Mouse (Mus musculus): ENCODE measurements at regions not wholly inside any gene's neighbourhood (a gene's known extent, or its start where the extent isn't known, plus 50 kb on each side); places are given as distances from the start of the nearest gene placed in this dataset.

GRCm38 (mm10) chr11:20442476-20442875 is 100.6 kb upstream of the Sertad2 start:
- WGBS, result 16% methylated on average over 4 of the region's 4 CpGs
- peaks cover under 1% of the 10 kb centered on the region; the same call in 1 of the 2 replicates for H3K9me3 ChIP-seq
- no peaks in the 10 kb centered on the region for H3K36me3 ChIP-seq
- no peak overlapping the region for H3K4me3 ChIP-seq
- H3K27ac ChIP-seq, result no peak overlapping the region
- H3K9ac ChIP-seq, result no peak overlapping the region
- H3K4me1 ChIP-seq, result peaks cover 13% of the 10 kb centered on the region; the same call in 1 of the 2 replicates
- no peak for ATAC-seq (ENCODE audit: low FRiP score, low read depth)
- no peak overlapping the region for H3K4me2 ChIP-seq (replicated peaks)
- H3K27me3 ChIP-seq (replicated peaks), result no peaks in the 10 kb centered on the region

DNA sequence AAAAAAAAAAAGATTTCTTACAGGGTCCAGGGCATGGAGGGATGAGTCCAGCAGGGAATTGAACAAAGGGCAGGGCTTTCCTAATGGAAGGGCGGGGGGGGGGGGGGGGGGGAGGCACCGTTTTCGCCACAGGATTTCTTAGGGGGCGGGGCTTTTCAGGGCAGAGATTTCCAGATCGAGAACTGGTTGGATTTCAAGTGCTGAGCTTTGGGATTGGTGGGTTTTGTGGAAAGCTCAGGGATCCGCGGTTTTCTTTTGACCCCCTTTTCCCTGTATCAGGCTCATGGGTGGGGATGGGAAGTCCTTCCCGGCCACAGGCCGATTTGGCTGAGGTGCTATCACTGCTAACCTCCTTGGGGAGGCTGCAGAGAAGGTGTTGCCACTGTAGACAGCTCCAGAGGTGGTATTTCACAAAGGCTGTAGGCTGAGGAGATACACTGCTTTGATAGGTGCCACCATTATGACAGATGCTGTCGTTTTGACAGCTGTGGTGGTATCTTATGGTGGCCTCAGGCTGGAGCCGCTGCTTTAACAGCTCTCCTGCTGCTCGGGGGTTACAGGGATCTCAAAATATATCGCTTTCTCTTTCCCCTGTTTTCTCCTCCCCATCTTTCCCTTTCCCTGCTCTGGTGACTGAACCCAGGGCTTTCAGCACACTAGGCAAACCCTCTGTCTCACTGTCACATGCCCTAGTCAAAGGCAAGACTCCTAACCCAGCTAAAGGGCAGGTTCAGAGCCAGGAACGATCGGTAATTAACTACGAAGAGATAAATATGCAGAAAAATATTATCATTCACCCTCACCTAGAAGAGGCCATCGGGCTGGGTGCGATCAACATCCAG is 97.8 kb upstream of the Sertad2 start:
- peaks cover 5% of the 10 kb centered on the region; the same call in 1 of the 2 replicates for H3K9me3 ChIP-seq
- H3K4me1 ChIP-seq, result peaks cover 13% of the 10 kb centered on the region; the same call in 1 of the 2 replicates
- H3K9ac ChIP-seq, result peak overlapping the region; percentile 30
- H3K4me3 ChIP-seq, result peak overlapping the region; percentile 4; the same call in 1 of the 2 replicates
- H3K36me3 ChIP-seq, result no peaks in the 10 kb centered on the region
- no peaks in the 10 kb centered on the region for H3K27me3 ChIP-seq (replicated peaks)
- no peak overlapping the region for H3K27ac ChIP-seq
- WGBS, result 12% methylated on average over 18 of the region's 18 CpGs
- ATAC-seq (ENCODE audit: low FRiP score, low read depth), result peak; percentile 45
- H3K4me2 ChIP-seq (replicated peaks), result peak overlapping the region; percentile 58

DNA sequence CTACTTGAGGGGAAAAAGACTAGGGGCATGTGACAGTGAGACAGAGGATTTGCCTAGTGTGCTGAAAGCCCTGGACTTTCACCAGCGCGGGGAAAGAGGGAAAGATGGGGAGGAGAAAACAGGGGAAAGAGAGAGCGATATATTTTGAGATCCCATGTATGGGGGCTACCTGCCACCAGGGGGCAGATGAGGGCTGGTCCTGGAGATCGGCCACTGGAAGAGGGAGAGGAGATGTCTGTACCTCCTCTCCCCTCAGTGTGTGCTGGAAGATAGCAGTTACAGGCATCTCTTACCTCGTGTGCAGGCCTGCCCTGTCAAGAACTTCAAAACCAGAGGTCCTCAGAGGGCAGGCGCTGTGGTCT is 97.2 kb upstream of the Sertad2 start:
- WGBS, result 2% methylated on average over 6 of the region's 6 CpGs
- Histone ChIP-seq H3K27ac (no peak overlapping the region), H3K9ac (no peak overlapping the region; the same call in 1 of the 2 replicates)

GRCm38 (mm10) chr11:20452901-20453300 is 90.2 kb upstream of the Sertad2 start:
- H3K9me3 ChIP-seq, result no peaks in the 10 kb centered on the region
- H3K4me3 ChIP-seq, result no peak overlapping the region
- ATAC-seq (ENCODE audit: low FRiP score, low read depth), result no peak
- WGBS, result 86% methylated on average over 4 of the region's 4 CpGs
- H3K27me3 ChIP-seq (replicated peaks), result no peaks in the 10 kb centered on the region
- no peak overlapping the region for H3K4me2 ChIP-seq (replicated peaks)
- no peaks in the 10 kb centered on the region for H3K4me1 ChIP-seq
- no peaks in the 10 kb centered on the region for H3K36me3 ChIP-seq
- H3K9ac ChIP-seq, result no peak overlapping the region
- H3K27ac ChIP-seq, result no peak overlapping the region

More for the DNA sequence above, 97.2 kb upstream of the Sertad2 start:
- Histone ChIP-seq H3K36me3 (no peaks in the 10 kb centered on the region), H3K27me3 (replicated peaks) (no peaks in the 10 kb centered on the region), H3K4me1 (peaks cover 13% of the 10 kb centered on the region; the same call in 1 of the 2 replicates), H3K9me3 (peaks cover 5% of the 10 kb centered on the region; the same call in 1 of the 2 replicates), H3K4me3 (0 out of 2 replicates have a peak overlapping the region, but pooled peaks have one; percentile 4), H3K4me2 (replicated peaks) (peak overlapping the region; percentile 58)
- peak; percentile 83 for ATAC-seq (ENCODE audit: low FRiP score, low read depth)

DNA sequence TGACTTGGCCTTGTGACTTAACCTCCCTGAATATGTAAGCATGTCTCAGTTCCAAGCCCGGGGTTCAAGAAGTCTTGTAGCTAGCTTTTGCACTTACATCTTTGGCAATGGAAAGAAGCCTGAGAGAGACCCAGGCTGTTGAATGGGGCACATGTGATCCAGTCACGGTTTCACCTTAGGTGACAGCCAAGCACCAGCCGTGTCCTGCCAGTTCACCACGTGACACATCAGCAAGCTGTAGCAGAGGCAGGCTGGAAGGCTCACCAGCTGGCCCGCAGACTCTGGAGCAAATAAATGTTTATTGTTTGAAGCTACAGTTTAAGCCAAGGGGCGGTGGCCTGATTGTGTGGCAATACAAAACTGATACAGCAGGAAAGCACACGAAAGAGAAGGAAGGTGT is 89.3 kb upstream of the Sertad2 start:
- H3K4me2 ChIP-seq (replicated peaks), result no peak overlapping the region
- no peaks in the 10 kb centered on the region for H3K9me3 ChIP-seq
- no peak for ATAC-seq (ENCODE audit: low FRiP score, low read depth)
- no peaks in the 10 kb centered on the region for H3K4me1 ChIP-seq
- no peak overlapping the region for H3K9ac ChIP-seq
- 80% methylated on average over 7 of the region's 7 CpGs for WGBS
- H3K36me3 ChIP-seq, result no peaks in the 10 kb centered on the region
- no peak overlapping the region for H3K4me3 ChIP-seq
- H3K27me3 ChIP-seq (replicated peaks), result no peaks in the 10 kb centered on the region
- no peak overlapping the region for H3K27ac ChIP-seq

- WGBS, result under 1% methylated on average over 35 of the region's 35 CpGs
- Histone ChIP-seq H3K4me3 (peak overlapping the region; percentile 45), H3K4me2 (replicated peaks) (peak overlapping the region; percentile 76), H3K4me1 (no peaks in the 10 kb centered on the region), H3K27me3 (replicated peaks) (no peaks in the 10 kb centered on the region), H3K27ac (no peak overlapping the region), H3K36me3 (no peaks in the 10 kb centered on the region), H3K9me3 (no peaks in the 10 kb centered on the region), H3K9ac (peak overlapping the region; percentile 50)
- peak; percentile 85 for ATAC-seq (ENCODE audit: low FRiP score, low read depth)
Observed at GRCm38 (mm10) chr11:20455085-20455864, 87.8 kb upstream of the Sertad2 start.

DNA sequence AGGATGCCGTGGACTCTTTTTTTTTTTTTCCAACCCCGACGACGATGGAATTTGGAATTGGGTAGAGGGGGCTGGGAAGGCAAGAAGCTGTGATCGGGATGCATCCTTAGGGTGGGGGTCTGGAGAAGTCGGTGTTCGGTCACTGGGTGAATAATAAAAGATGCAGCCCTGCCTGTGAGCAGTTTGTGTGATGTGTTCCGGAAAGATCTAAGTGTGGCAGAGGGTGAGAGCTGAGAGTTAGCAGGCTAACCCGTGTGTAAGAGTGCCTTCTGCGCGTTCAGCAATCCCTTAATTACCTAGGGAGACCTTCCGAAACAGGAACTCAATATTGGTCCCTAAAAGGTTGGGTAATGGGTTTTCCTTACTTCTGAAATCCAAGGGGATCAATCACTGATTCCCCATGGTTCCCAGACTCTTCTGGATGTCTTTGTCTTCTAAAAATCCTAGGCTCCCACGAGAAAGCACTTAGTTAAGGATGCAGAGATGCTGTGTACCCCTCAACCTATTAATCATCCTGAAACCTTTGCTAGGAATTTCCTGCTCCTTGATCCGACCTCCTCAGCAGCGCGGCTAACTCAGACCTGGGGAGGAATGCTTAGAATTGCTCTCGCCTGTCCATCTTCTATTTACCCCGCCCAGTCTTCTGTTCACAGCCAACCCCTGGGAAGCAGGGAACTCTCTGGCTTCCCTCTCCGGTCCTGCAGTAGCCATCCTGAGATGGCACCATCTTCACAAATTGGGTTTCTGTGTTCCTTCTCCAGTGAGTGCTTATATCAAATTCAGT is 87.0 kb upstream of the Sertad2 start:
- WGBS, result 2% methylated on average over 19 of the region's 19 CpGs
- no peaks in the 10 kb centered on the region for H3K4me1 ChIP-seq
- H3K9ac ChIP-seq, result peak overlapping the region; percentile 50; the same call in 1 of the 2 replicates
- H3K36me3 ChIP-seq, result no peaks in the 10 kb centered on the region
- peak overlapping the region; percentile 45 for H3K4me3 ChIP-seq
- peak; percentile 57 for ATAC-seq (ENCODE audit: low FRiP score, low read depth)
- H3K9me3 ChIP-seq, result no peaks in the 10 kb centered on the region
- no peak overlapping the region for H3K27ac ChIP-seq
- peak overlapping the region; percentile 76 for H3K4me2 ChIP-seq (replicated peaks)
- H3K27me3 ChIP-seq (replicated peaks), result no peaks in the 10 kb centered on the region

- no peaks in the 10 kb centered on the region for H3K36me3 ChIP-seq
- WGBS, result 92% methylated on average over 8 of the region's 8 CpGs
- no peak overlapping the region for H3K9ac ChIP-seq
- H3K4me2 ChIP-seq (replicated peaks), result no peak overlapping the region
- H3K4me1 ChIP-seq, result no peaks in the 10 kb centered on the region
- no peak for ATAC-seq (ENCODE audit: low FRiP score, low read depth)
- no peak overlapping the region for H3K27ac ChIP-seq
- H3K9me3 ChIP-seq, result no peaks in the 10 kb centered on the region
- H3K27me3 ChIP-seq (replicated peaks), result no peaks in the 10 kb centered on the region
- H3K4me3 ChIP-seq, result no peak overlapping the region
Observed at GRCm38 (mm10) chr11:20459140-20459539, 83.9 kb upstream of the Sertad2 start.

GRCm38 (mm10) chr11:20460501-20460921 is 82.5 kb upstream of the Sertad2 start:
- Histone ChIP-seq H3K9ac (no peak overlapping the region), H3K4me1 (no peaks in the 10 kb centered on the region), H3K36me3 (no peaks in the 10 kb centered on the region), H3K4me2 (replicated peaks) (no peak overlapping the region), H3K9me3 (no peaks in the 10 kb centered on the region), H3K4me3 (no peak overlapping the region), H3K27ac (no peak overlapping the region), H3K27me3 (replicated peaks) (no peaks in the 10 kb centered on the region)
- ATAC-seq (ENCODE audit: low FRiP score, low read depth), result no peak
- WGBS, result 66% methylated on average over 7 of the region's 7 CpGs

DNA sequence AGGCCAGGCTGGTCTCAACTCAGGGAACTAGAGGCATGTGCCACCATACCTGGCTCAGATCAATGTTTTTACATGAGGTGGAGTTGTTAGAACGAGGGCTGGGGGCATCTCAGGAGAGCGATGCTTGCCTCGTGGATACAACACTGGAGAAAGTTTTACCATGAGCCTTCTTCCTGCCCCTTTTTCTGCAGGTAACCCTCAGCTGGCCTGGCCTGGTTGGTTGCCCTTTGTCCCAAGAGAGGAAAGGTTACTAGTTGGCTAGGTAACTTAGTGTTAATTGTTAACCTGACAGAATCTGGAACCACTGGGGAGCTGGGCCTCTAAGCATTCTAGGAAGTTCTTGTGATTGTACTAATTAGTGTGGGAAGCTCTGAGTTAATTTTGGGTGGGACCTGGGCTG is 81.0 kb upstream of the Sertad2 start:
- no peaks in the 10 kb centered on the region for H3K36me3 ChIP-seq
- H3K4me2 ChIP-seq (replicated peaks), result no peak overlapping the region
- H3K4me1 ChIP-seq, result no peaks in the 10 kb centered on the region
- no peak overlapping the region for H3K4me3 ChIP-seq
- no peaks in the 10 kb centered on the region for H3K9me3 ChIP-seq
- no peaks in the 10 kb centered on the region for H3K27me3 ChIP-seq (replicated peaks)
- ATAC-seq (ENCODE audit: low FRiP score, low read depth), result no peak
- no peak overlapping the region for H3K9ac ChIP-seq
- 88% methylated on average over 3 of the region's 3 CpGs for WGBS
- H3K27ac ChIP-seq, result no peak overlapping the region

GRCm38 (mm10) chr11:20463173-20463681 is 79.8 kb upstream of the Sertad2 start:
- no peaks in the 10 kb centered on the region for H3K27me3 ChIP-seq (replicated peaks)
- no peaks in the 10 kb centered on the region for H3K36me3 ChIP-seq
- WGBS, result 15% methylated on average over 10 of the region's 10 CpGs
- no peak overlapping the region for H3K9ac ChIP-seq
- no peaks in the 10 kb centered on the region for H3K4me1 ChIP-seq
- H3K9me3 ChIP-seq, result no peaks in the 10 kb centered on the region
- no peak overlapping the region for H3K27ac ChIP-seq
- H3K4me3 ChIP-seq, result no peak overlapping the region
- no peak overlapping the region for H3K4me2 ChIP-seq (replicated peaks)
- ATAC-seq (ENCODE audit: low FRiP score, low read depth), result no peak
